Mouse (Mus musculus) left cerebral cortex, postnatal 25 days (tissue): ENCODE results near the gene Slc2a3. TPM values are rescaled to one million over a fixed set of nuclear protein-coding genes. Genes with fewer than 3 reads are reported as not detected.
A peak's percentile ranks its signal among the peaks of the same experiment; 100 is the strongest.
"Not testable (repeated sequence)": the region's sequence is repeated elsewhere in the genome, so short reads cannot be mapped to it uniquely, and the experiment has no call there.

Source experiments
- DNase-seq, 2 experiments: peaks; one replicate each; pipeline ENCODE4 v3.0.0; 2022; ENCODE audit warnings: low spot score in 2 of 2, mixed read lengths in 1 of 2
- intact Hi-C: fragments of 180-260 bp; cut with DNase I; formaldehyde crosslinking; loops from one replicate; pipeline ENCODE4 v1.15.1; 2025
- total RNA-seq, 2 experiments: library from RNA; stranded (reverse); gene quantifications; 2 replicates each; pipeline ENCODE4 v1.2.3; 2021

Slc2a3 gene
- total RNA-seq, 2 experiments from 2014 or later: 142 to 156 TPM

GRCm38 (mm10) chr6:122810615-122811279 is 9.3 kb upstream of the Slc2a3 start:
- peak; percentile 96 to 99 for DNase-seq
- intact Hi-C loops: loop anchor here (1.0 kb wide), 2 partner anchors 9 kb away; partner anchors contain the start of genes Foxj2 and Slc2a3

GRCm38 (mm10) chr6:122810022-122810614 is 8.7 kb upstream of the Slc2a3 start:
- intact Hi-C loops: loop anchor here (1.0 kb wide), 1 partner anchor 9 kb away; the partner anchor contains the start of gene Slc2a3
- no peak for DNase-seq

GRCm38 (mm10) chr6:122804418-122804817 is 3.0 kb upstream of the Slc2a3 start:
- intact Hi-C loops: loop anchor here (5.0 kb wide), 2 partner anchors 42 to 68 kb away; partner anchors contain the start of gene Necap1
- peak; percentile 81 to 91 for DNase-seq

GRCm38 (mm10) chr6:122801801-122802514 is 518 bp upstream of the Slc2a3 start:
- DNase-seq: peak; percentile 47 to 51
- intact Hi-C loops: loop anchor here (1.0 to 5.0 kb wide), 4 partner anchors 8 to 70 kb away; partner anchors contain the start of gene Necap1

GRCm38 (mm10) chr6:122800640-122801300 is 670 bp downstream of the Slc2a3 start:
- peak; percentile 70 to 84 for DNase-seq
- intact Hi-C loops: loop anchor here (1.0 to 5.0 kb wide), 4 partner anchors 10 to 72 kb away; partner anchors contain the start of gene Necap1

GRCm38 (mm10) chr6:122795254-122795935 is 6.0 kb downstream of the Slc2a3 start:
- intact Hi-C loops: no loop called here
- peak in 1 of 2 experiments; percentile 43 for DNase-seq

GRCm38 (mm10) chr6:122786275-122786674 is 15.2 kb downstream of the Slc2a3 start:
- intact Hi-C loops: no loop called here
- DNase-seq: peak; percentile 82 to 93

GRCm38 (mm10) chr6:122784866-122785265 is 16.6 kb downstream of the Slc2a3 start:
- peak in 1 of 2 experiments; percentile 55 for DNase-seq
- intact Hi-C loops: loop anchor here (1.0 to 2.0 kb wide), 2 partner anchors 45 to 116 kb away; no protein-coding TSS in a partner anchor

- intact Hi-C loops: no loop called here
- no peak for DNase-seq
Measured at GRCm38 (mm10) chr6:122782164-122782563, 19.3 kb downstream of the Slc2a3 start.

- intact Hi-C loops: no loop called here
- DNase-seq: no peak
Measured at GRCm38 (mm10) chr6:122781167-122781566, 20.3 kb downstream of the Slc2a3 start.

GRCm38 (mm10) chr6:122779916-122780315 is 21.5 kb downstream of the Slc2a3 start:
- intact Hi-C loops: no loop called here
- DNase-seq: no peak

GRCm38 (mm10) chr6:122776040-122776439 is 25.4 kb downstream of the Slc2a3 start:
- peak in 1 of 2 experiments; percentile 35 for DNase-seq
- intact Hi-C loops: no loop called here

- intact Hi-C loops: no loop called here
- DNase-seq: no peak
Measured at GRCm38 (mm10) chr6:122774345-122774744, 27.1 kb downstream of the Slc2a3 start.

GRCm38 (mm10) chr6:122772701-122773100 is 28.7 kb downstream of the Slc2a3 start:
- intact Hi-C loops: no loop called here
- no peak for DNase-seq

GRCm38 (mm10) chr6:122770760-122771315 is 30.6 kb downstream of the Slc2a3 start:
- peak in 1 of 2 experiments; percentile 70 for DNase-seq
- intact Hi-C loops: no loop called here

GRCm38 (mm10) chr6:122769771-122770759 is 31.4 kb downstream of the Slc2a3 start:
- peak in 1 of 2 experiments; percentile 81 for DNase-seq
- intact Hi-C loops: no loop called here

- no peak for DNase-seq
- intact Hi-C loops: no loop called here
Measured at GRCm38 (mm10) chr6:122768256-122768655, 33.2 kb downstream of the Slc2a3 start.

GRCm38 (mm10) chr6:122767012-122767411 is 34.4 kb downstream of the Slc2a3 start:
- DNase-seq, intact Hi-C loops: not testable (repeated sequence)
